Mouse (Mus musculus): Measurements from ENCODE around the gene Olfr1373. TPM values are rescaled to one million over a fixed set of nuclear protein-coding genes. Genes with fewer than 3 reads are reported as not detected.

Olfr1373 gene
- not detected in 2 replicates for polyA plus RNA-seq (2012; rRNA removed)

GRCm38 (mm10) chr11:52145428-52145827 is at the start of gene Olfr1373:
Gene Olfr1373 (minus strand): TSS chr11:52145528.

GRCm38 (mm10) chr11:52098398-52098946 is 46.9 kb downstream of the Olfr1373 start, which contains the start of gene Ppp2ca:
Gene Ppp2ca (plus strand): TSS chr11:52098681.

Other genes starting within 250 kb of the Olfr1373 start
- gene Cdkn2aipnl, start 177.9 kb downstream of the Olfr1373 start, polyA plus RNA-seq (2012; rRNA removed) = 15.7 and 16.5 TPM in 2 replicates
- gene Ube2b, start 144.8 kb downstream of the Olfr1373 start, polyA plus RNA-seq (2012; rRNA removed) = 72.0 and 88.8 TPM in 2 replicates
- gene Cdkl3, start 141.3 kb downstream of the Olfr1373 start, polyA plus RNA-seq (2012; rRNA removed) = 0.63 and 0.64 TPM in 2 replicates
- gene Ppp2ca, start 46.8 kb downstream of the Olfr1373 start, polyA plus RNA-seq (2012; rRNA removed) = 21.6 and 22.3 TPM in 2 replicates
- not detected in 2 replicates for gene Olfr1371, start 68.5 kb upstream of the Olfr1373 start, polyA plus RNA-seq (2012; rRNA removed)
- gene Skp1a, start 86.5 kb upstream of the Olfr1373 start, polyA plus RNA-seq (2012; rRNA removed) = 54.1 and 59.6 TPM in 2 replicates
- 1.4 TPM in 2 replicates for gene Tcf7, start 137.5 kb upstream of the Olfr1373 start, polyA plus RNA-seq (2012; rRNA removed)
- gene Vdac1, start 215.3 kb upstream of the Olfr1373 start, polyA plus RNA-seq (2012; rRNA removed) = 69.0 and 70.0 TPM in 2 replicates

All from liver, embryonic 18 days (tissue).